Mouse (Mus musculus) kidney, adult 2 months (tissue): ENCODE data around the gene Dhx29. TPM values are rescaled to one million over a fixed set of nuclear protein-coding genes. Genes with fewer than 3 reads are reported as not detected.
"Not testable (repeated sequence)": the region's sequence is repeated elsewhere in the genome, so short reads cannot be mapped to it uniquely, and the experiment has no call there.

Experiments
- DNase-seq: peaks from one replicate; pipeline ENCODE4 v3.0.0; 2021
- H3K27ac ChIP-seq: fragments of 200-500 bp; 2 replicates; pipeline ENCODE4 v1.5.1; 2012; ENCODE audit warnings: low read depth, low read length, control low read depth, inconsistent platforms; ENCODE audit not compliant: insufficient read depth
- H3K27me3 ChIP-seq: fragments of 200-500 bp; replicated peaks from 2 replicates; pipeline ENCODE4 v1.6.1; 2012; ENCODE audit warnings: mild to moderate bottlenecking, moderate library complexity, low read length, inconsistent platforms; ENCODE audit not compliant: control insufficient read depth, insufficient read depth
- H3K36me3 ChIP-seq: fragments of 200-500 bp; 2 replicates; pipeline ENCODE4 v1.6.1; 2012; ENCODE audit warnings: mild to moderate bottlenecking, moderate library complexity, low read length, inconsistent platforms; ENCODE audit not compliant: control insufficient read depth, insufficient read depth
- H3K4me1 ChIP-seq: fragments of 200-500 bp; 2 replicates; pipeline ENCODE4 v1.6.1; 2011; ENCODE audit warnings: low read length; ENCODE audit not compliant: control insufficient read depth, insufficient read depth
- H3K4me3 ChIP-seq: fragments of 200-500 bp; 2 replicates; pipeline ENCODE4 v1.5.1; 2011; ENCODE audit warnings: mild to moderate bottlenecking, low read depth, low read length, control low read depth; ENCODE audit not compliant: insufficient read depth
- CTCF ChIP-seq: fragments of 200-500 bp; conservative IDR thresholded peaks from 2 replicates; pipeline ENCODE4 v1.5.1; 2011; ENCODE audit warnings: low read depth, mild to moderate bottlenecking, control low read depth, low read length, moderate library complexity, mixed read lengths; ENCODE audit not compliant: insufficient read depth, insufficient read length
- POLR2A ChIP-seq: fragments of 200-500 bp; IDR thresholded peaks from one replicate; pipeline ENCODE4 v1.6.1; 2011; ENCODE audit warnings: low read depth, low read length, control low read depth
- WGBS: fragments of 180-500 bp; shearing (Covaris S2); methylation state at CpG from one replicate; pipeline ENCODE4 v1.1.7; 2018; 5-methylcytosine and 5-hydroxymethylcytosine counted together
- polyA plus RNA-seq: library from polyadenylated mRNA; depleted of rRNA; stranded (reverse); fragments of >200 nt; gene quantifications from 2 replicates; pipeline ENCODE4 v1.2.3, GENCODE M21; 2012

The Dhx29 gene
- polyA plus RNA-seq, 1 experiment, result 3.9 TPM

GRCm38 (mm10) chr13:112994191-112994590 is 66.9 kb downstream of the Dhx29 start:
- Histone ChIP-seq H3K36me3 (no peaks in the 10 kb centered on the region), H3K4me3 (peak overlapping the region; percentile 22; the same call in 1 of the 2 replicates), H3K27ac (no peak overlapping the region), H3K4me1 (peaks cover 6% of the 10 kb centered on the region; the same call in 1 of the 2 replicates), H3K27me3 (peaks cover 7% of the 10 kb centered on the region)
- no peak for TF ChIP-seq POLR2A
- peak; percentile 81 for TF ChIP-seq CTCF
- DNase-seq, result peak; percentile 75
- 2% methylated on average over 25 of the region's 25 CpGs for WGBS

GRCm38 (mm10) chr13:112996407-112996806 is 69.2 kb downstream of the Dhx29 start:
- WGBS, result 27% methylated on average over 4 of the region's 4 CpGs
- no peak for DNase-seq
- TF ChIP-seq POLR2A (no peak), CTCF (no peak)
- H3K4me1 ChIP-seq, result peaks cover 3% of the 10 kb centered on the region; the same call in 1 of the 2 replicates
- no peak overlapping the region for H3K27ac ChIP-seq
- peaks cover 7% of the 10 kb centered on the region for H3K27me3 ChIP-seq
- H3K4me3 ChIP-seq, result no peak overlapping the region
- H3K36me3 ChIP-seq, result no peaks in the 10 kb centered on the region

DNA sequence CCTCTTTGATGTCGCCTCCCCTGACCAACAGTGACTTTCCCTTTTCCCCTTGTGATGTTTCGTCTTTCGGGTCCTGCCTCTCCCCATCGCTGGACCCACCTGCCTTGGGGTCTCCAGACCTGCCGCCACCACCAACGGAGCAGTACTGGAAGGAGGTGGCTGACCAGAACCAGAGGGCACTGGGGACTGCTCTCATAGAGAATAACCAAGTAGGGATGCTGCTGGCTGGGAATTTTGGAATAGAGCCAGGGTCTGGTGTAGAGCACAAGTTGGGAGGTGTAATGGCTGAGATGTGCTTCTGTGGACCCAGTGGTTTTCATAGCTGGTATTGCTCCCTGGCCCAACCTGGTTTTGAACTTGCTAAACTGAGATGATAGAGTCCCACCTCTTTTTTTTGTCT is 70.1 kb downstream of the Dhx29 start:
- peaks cover 3% of the 10 kb centered on the region; the same call in 1 of the 2 replicates for H3K4me1 ChIP-seq
- H3K27me3 ChIP-seq, result peaks cover 7% of the 10 kb centered on the region
- TF ChIP-seq CTCF (no peak), POLR2A (no peak)
- no peak for DNase-seq
- WGBS, result 52% methylated on average over 6 of the region's 6 CpGs
- no peaks in the 10 kb centered on the region for H3K36me3 ChIP-seq
- H3K27ac ChIP-seq, result no peak overlapping the region
- H3K4me3 ChIP-seq, result no peak overlapping the region

- H3K27me3 ChIP-seq, result peaks cover 6% of the 10 kb centered on the region
- H3K36me3 ChIP-seq, result no peaks in the 10 kb centered on the region
- TF ChIP-seq POLR2A, result no peak
- TF ChIP-seq CTCF, result no peak
- H3K4me1 ChIP-seq, result peaks cover 3% of the 10 kb centered on the region; the same call in 1 of the 2 replicates
- no peak overlapping the region for H3K27ac ChIP-seq
- H3K4me3 ChIP-seq, result peak overlapping the region; percentile 1; the same call in 1 of the 2 replicates
- under 1% methylated on average over 46 of the region's 46 CpGs for WGBS
- DNase-seq, result no peak
Observed at GRCm38 (mm10) chr13:112998427-112999201, 71.4 kb downstream of the Dhx29 start.

DNA sequence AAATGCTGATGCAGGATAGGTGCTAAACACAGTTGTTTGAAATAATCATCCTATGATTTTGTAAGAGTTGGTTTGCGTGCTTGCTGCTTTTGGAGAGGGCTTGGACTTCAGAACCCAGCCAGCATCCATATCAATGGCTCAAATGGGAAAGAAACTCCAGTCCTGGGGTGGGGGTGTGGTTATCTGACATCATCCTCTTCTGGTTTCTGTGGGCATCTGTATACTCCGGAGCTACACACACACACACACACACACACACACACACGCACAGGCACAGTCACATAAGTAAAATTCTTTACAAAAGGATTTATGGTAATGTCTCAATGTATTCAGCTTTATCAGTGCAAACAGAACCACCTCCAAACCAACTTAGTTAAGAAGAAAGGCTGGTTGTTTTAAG is 72.8 kb downstream of the Dhx29 start:
- Histone ChIP-seq H3K4me1 (no peaks in the 10 kb centered on the region), H3K4me3 (no peak overlapping the region), H3K27me3 (no peaks in the 10 kb centered on the region), H3K36me3 (no peaks in the 10 kb centered on the region), H3K27ac (no peak overlapping the region)
- WGBS, result 80% methylated on average over 3 of the region's 3 CpGs
- DNase-seq, result no peak
- TF ChIP-seq CTCF, result no peak
- TF ChIP-seq POLR2A, result no peak

DNA sequence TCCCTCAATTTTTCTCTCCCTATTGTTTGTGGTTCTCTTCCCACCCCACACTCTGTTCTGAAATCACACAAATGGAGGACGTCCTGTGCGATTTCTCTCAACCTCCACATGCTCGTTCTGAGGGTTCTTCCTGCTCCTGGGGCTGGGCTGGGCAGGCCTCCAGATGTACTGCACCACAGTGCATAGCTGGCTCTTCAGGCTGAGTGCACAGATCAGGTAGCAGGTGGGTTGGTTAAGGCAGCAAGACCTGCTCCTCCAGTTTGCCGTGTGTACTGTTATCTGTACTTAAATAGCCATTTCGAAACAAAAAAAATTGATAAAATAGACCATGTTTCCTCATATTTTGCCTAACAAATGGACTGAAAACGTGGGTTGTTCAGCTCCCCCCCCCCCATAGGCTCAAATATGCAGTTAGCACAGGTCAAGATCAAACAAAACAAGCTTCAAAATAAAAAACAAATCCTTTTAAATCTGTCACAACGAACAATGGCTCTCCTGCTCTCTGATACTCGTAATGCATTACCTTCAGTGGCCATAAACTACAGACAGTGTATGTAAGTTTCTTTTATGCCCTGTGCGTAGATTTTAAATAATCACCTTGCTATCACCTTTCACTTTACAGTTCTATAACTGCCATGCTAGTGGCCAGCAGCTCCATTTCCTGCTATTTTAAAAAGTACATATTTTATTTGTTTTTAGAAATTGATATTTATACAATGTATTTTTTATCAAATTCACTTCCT is 73.5 kb downstream of the Dhx29 start:
- no peak for TF ChIP-seq CTCF
- TF ChIP-seq POLR2A, result no peak
- Histone ChIP-seq H3K36me3 (no peaks in the 10 kb centered on the region), H3K4me3 (no peak overlapping the region), H3K27ac (no peak overlapping the region), H3K4me1 (no peaks in the 10 kb centered on the region), H3K27me3 (no peaks in the 10 kb centered on the region)
- WGBS, result 66% methylated on average over 9 of the region's 9 CpGs
- no peak for DNase-seq

GRCm38 (mm10) chr13:113012683-113013082 is 85.4 kb downstream of the Dhx29 start:
- WGBS, result 81% methylated on average over 6 of the region's 6 CpGs
- H3K27me3 ChIP-seq, result no peaks in the 10 kb centered on the region
- no peak for TF ChIP-seq CTCF
- TF ChIP-seq POLR2A, result no peak
- no peak for DNase-seq
- no peaks in the 10 kb centered on the region for H3K36me3 ChIP-seq
- no peak overlapping the region for H3K27ac ChIP-seq
- no peaks in the 10 kb centered on the region for H3K4me1 ChIP-seq
- no peak overlapping the region for H3K4me3 ChIP-seq

GRCm38 (mm10) chr13:113013174-113013953 is 86.1 kb downstream of the Dhx29 start:
- peak overlapping the region; percentile 23 for H3K4me3 ChIP-seq
- not testable (repeated sequence) for H3K27me3 ChIP-seq, H3K4me1 ChIP-seq, H3K36me3 ChIP-seq, DNase-seq, H3K27ac ChIP-seq
- WGBS, result 24% methylated on average over 19 of the region's 20 CpGs
